8 mouse cellular contexts compared by ENCODE assay signal in the genomic region with DNA sequence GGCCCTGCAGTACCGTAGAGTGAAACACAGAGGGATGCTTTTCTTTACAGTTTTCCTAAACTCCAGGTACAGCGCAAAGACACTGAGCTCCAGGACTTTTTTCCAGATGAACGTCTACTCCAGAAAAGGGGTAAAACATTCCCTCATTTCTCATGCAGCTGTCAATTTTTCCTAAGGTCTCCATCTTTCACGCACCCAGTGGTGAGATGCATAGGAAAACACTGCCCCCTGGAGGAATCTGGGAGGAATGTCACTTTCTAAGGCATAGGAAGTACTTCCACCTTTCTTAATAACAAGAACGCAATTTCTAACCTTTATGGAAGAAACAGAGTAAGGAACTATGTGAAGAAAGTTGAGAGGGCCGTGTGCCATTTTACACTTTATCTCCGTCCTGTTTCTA.
DNase-seq lines count a peak whose midpoint lies in the region; ATAC-seq and TF ChIP-seq lines count a peak whose summit lies in the region.

No protein-coding gene starts in this region.

- no peaks in the 10 kb centered on the region for H3K9me3 ChIP-seq in intestine, postnatal 0 days (ENCODE audit: control insufficient read depth)
- H3K9me3 ChIP-seq in intestine, embryonic 15.5 days = no peaks in the 10 kb centered on the region
- no peaks in the 10 kb centered on the region for H3K9me3 ChIP-seq in forebrain, embryonic 12.5 days

- H3K27me3 ChIP-seq in intestine, postnatal 0 days (replicated peaks; ENCODE audit: control insufficient read depth, insufficient read depth, low read length) = no peaks in the 10 kb centered on the region
- no peaks in the 10 kb centered on the region for H3K27me3 ChIP-seq in intestine, embryonic 15.5 days (replicated peaks)
- no peaks in the 10 kb centered on the region for H3K27me3 ChIP-seq in forebrain, embryonic 12.5 days

- DNase-seq in B cell, adult 2 months = peak; percentile 1 to 3
- peak; percentile 17 for DNase-seq in c-Kit-positive CD71-negative TER-119-negative erythroid progenitor cells, embryonic 14.5 days (ENCODE audit: low read depth)
- no peak for DNase-seq in urinary bladder, postnatal 14 days (ENCODE audit: low spot score)
- no peak for DNase-seq in urinary bladder, adult 2 months (ENCODE audit: low spot score)

- H3K9ac ChIP-seq in intestine, postnatal 0 days (ENCODE audit: low read depth, low read length) = no peak overlapping the region
- no peak overlapping the region for H3K9ac ChIP-seq in intestine, embryonic 15.5 days
- no peak overlapping the region for H3K9ac ChIP-seq in forebrain, embryonic 12.5 days

- 46% methylated on average over 7 of the region's 7 CpGs for WGBS in intestine, postnatal 0 days
- WGBS in intestine, embryonic 15.5 days = 44% methylated on average over 7 of the region's 7 CpGs
- 46% methylated on average over 7 of the region's 7 CpGs for WGBS in forebrain, embryonic 12.5 days

- H3K36me3 ChIP-seq in intestine, postnatal 0 days (ENCODE audit: control insufficient read depth, insufficient read depth) = no peaks in the 10 kb centered on the region
- no peaks in the 10 kb centered on the region for H3K36me3 ChIP-seq in intestine, embryonic 15.5 days
- no peaks in the 10 kb centered on the region for H3K36me3 ChIP-seq in forebrain, embryonic 12.5 days (replicated peaks)

- no peak overlapping the region for H3K4me2 ChIP-seq in intestine, postnatal 0 days (replicated peaks; ENCODE audit: low read depth)
- H3K4me2 ChIP-seq in intestine, embryonic 15.5 days (replicated peaks) = no peak overlapping the region
- H3K4me2 ChIP-seq in forebrain, embryonic 12.5 days = no peak overlapping the region

- peak; percentile 84 for TF ChIP-seq CTCF in intestine, postnatal 0 days (IDR thresholded peaks at IDR 0.05; ENCODE audit: low read depth)

- no peak overlapping the region for H3K4me3 ChIP-seq in intestine, postnatal 0 days (ENCODE audit: low read depth, low read length)
- H3K4me3 ChIP-seq in intestine, embryonic 15.5 days (replicated peaks) = no peak overlapping the region
- no peak overlapping the region for H3K4me3 ChIP-seq in forebrain, embryonic 12.5 days (replicated peaks)

- H3K27ac ChIP-seq in intestine, postnatal 0 days (ENCODE audit: low read depth, low read length) = no peak overlapping the region
- H3K27ac ChIP-seq in intestine, embryonic 15.5 days = no peak overlapping the region
- no peak overlapping the region for H3K27ac ChIP-seq in forebrain, embryonic 12.5 days

- no peaks in the 10 kb centered on the region for H3K4me1 ChIP-seq in intestine, postnatal 0 days (replicated peaks; ENCODE audit: control insufficient read depth, insufficient read depth, low read length)
- no peaks in the 10 kb centered on the region for H3K4me1 ChIP-seq in intestine, embryonic 15.5 days (replicated peaks)
- H3K4me1 ChIP-seq in forebrain, embryonic 12.5 days = no peaks in the 10 kb centered on the region

- no peak for ATAC-seq in intestine, postnatal 0 days
- ATAC-seq in intestine, embryonic 15.5 days = no peak
- ATAC-seq in forebrain, embryonic 12.5 days (ENCODE audit: low FRiP score) = peak; percentile 56
- ATAC-seq in megakaryocyte, adult 5-6 weeks (ENCODE audit: poor library complexity, severe bottlenecking) = peak; percentile 87

Comparison
In these comparisons a context has a peak if more than half of its experiments do, and no peak if none do; other contexts are left out.
1. ATAC-seq: peak in forebrain, embryonic 12.5 days (single experiment) and megakaryocyte, adult 5-6 weeks (single experiment); none in intestine, postnatal 0 days (single experiment) and intestine, embryonic 15.5 days (single experiment).
2. DNase-seq: peak in B cell, adult 2 months (2 of 2) and c-Kit-positive CD71-negative TER-119-negative erythroid progenitor cells, embryonic 14.5 days (single experiment); none in urinary bladder, postnatal 14 days (single experiment) and urinary bladder, adult 2 months (single experiment).